Mouse (Mus musculus): ENCODE data around the gene Doc2a. TPM values are rescaled to one million over a fixed set of nuclear protein-coding genes. Genes with fewer than 3 reads are reported as not detected.

Gene Doc2a
- polyA plus RNA-seq (2015; fragmentation: Nextera tagmentation; extraction: Ambion mirVana): 0.57 and 0.82 TPM in 2 replicates

DNA sequence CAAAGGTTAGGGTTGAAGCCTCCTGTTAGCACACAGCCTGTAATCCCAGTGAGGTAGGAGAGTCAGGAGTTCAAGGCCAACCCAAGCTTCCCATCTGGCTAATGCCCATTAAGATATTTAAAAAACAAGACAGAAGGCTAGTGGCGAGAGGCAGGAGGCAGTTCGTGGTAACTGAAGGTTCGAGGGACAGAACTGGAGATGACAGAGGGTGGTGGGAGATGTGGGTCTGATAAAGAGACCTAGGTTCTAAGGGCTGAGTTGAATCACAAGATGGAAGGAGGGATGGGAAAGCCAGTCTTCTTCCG, at the start of gene Doc2a:
Gene Doc2a, plus strand, starts transcription at position 301 of the 305 bp plus-strand sequence.
- Histone ChIP-seq H3K27me3 (peaks cover 39% of the 10 kb centered on the region), H3K4me1 (peaks cover 19% of the 10 kb centered on the region), H3K4me3 (peak within 1 kb of the TSS; percentile 50), H3K9ac (peak within 1 kb of the TSS; percentile 36), H3K4me2 (peak within 1 kb of the TSS; percentile 98), H3K9me3 (no peaks in the 10 kb centered on the region), H3K36me3 (peaks cover 6% of the 10 kb centered on the region), H3K27ac (no peak within 1 kb of the TSS)
- whole genome bisulfite sequencing: 30% methylated on average over 4 of the region's 4 CpGs
- no peak for ATAC-seq (ENCODE audit: insufficient number of reproducible peaks, low FRiP score, low TSS enrichment, low read depth)

DNA sequence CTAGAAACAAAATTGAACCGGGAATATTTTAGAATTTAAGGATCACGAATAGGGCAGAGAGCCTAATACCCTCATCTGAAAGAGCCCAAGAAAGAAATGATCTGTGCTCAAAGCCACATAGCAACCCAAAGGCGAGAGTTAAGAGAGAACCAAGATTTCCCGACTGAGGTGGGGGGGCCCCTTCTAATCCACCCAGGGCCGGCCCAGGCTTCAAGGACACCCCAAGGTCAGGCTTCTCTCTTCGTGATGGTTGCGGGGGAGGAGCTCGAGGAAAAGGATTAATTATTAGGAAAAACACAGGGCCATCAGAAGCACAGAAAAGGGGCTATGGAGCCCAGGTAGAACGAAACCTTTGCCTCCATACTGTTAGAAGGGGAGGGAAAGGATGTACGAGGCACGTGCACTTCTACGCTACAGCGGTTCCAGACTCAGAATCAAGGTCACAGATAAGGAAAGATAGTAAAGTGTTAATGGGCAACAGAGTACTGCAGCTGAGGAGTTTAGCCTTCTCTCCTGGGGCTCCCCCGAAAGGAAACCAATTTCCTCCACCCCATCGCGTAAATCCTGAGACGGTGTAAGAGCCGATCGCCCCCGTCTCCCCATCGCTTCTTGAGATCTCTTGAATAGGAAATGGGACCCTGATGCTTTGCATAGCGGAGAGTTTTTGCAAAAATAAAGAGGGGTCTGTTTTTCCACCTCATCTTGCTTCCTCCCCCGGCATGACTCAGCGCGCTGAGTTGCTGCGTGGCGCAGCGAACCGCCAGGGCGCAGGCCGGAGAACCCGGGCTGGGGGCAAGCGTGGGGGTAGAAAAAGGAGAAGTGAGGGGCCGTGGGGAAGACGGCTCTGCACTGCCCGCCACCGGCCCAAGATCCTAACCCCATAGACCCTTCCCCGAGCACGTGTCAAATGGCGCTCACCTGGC, 48.8 kb upstream of the Doc2a start:
- ATAC-seq (ENCODE audit: insufficient number of reproducible peaks, low FRiP score, low TSS enrichment, low read depth): no peak

DNA sequence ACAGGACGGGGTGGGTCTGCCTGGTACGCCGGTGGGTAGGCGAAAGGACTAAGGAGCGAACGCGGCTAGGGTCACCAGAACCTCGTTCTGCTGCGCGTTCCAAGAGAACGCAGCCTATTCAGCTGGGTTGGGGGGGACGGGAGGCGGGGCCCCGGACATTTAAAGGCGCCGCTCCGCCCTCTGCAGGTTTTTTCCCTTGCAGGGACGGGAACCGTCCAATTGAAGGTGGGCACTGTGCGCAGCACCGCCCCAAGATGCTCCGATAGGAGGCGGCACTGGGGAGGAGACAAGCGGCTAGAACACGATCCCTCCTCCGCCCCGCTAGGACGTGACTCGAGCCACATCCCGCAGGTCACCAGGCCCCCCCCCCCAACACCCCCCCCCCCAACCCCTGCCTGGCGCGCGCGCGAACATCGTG, 48.2 kb upstream of the Doc2a start:
- Histone ChIP-seq H3K4me2 (peak overlapping the region; percentile 62), H3K4me3 (peak overlapping the region; percentile 83), H3K36me3 (peaks cover 47% of the 10 kb centered on the region), H3K27me3 (no peaks in the 10 kb centered on the region), H3K9me3 (no peaks in the 10 kb centered on the region), H3K4me1 (peaks cover 41% of the 10 kb centered on the region), H3K27ac (peak overlapping the region; percentile 99), H3K9ac (peak overlapping the region; percentile 87)
- WGBS: under 1% methylated on average over 26 of the region's 36 CpGs
- ATAC-seq (ENCODE audit: insufficient number of reproducible peaks, low FRiP score, low TSS enrichment, low read depth): peak; percentile 96

More for the DNA sequence above, 48.8 kb upstream of the Doc2a start:
- H3K27ac ChIP-seq: peak overlapping the region; percentile 95
- H3K27me3 ChIP-seq: no peaks in the 10 kb centered on the region
- peak overlapping the region; percentile 62 for H3K4me2 ChIP-seq
- no peaks in the 10 kb centered on the region for H3K9me3 ChIP-seq
- peaks cover 41% of the 10 kb centered on the region for H3K4me1 ChIP-seq
- H3K9ac ChIP-seq: peak overlapping the region; percentile 87
- under 1% methylated on average over 40 of the region's 40 CpGs for WGBS
- peaks cover 43% of the 10 kb centered on the region for H3K36me3 ChIP-seq
- peak overlapping the region; percentile 83 for H3K4me3 ChIP-seq

DNA sequence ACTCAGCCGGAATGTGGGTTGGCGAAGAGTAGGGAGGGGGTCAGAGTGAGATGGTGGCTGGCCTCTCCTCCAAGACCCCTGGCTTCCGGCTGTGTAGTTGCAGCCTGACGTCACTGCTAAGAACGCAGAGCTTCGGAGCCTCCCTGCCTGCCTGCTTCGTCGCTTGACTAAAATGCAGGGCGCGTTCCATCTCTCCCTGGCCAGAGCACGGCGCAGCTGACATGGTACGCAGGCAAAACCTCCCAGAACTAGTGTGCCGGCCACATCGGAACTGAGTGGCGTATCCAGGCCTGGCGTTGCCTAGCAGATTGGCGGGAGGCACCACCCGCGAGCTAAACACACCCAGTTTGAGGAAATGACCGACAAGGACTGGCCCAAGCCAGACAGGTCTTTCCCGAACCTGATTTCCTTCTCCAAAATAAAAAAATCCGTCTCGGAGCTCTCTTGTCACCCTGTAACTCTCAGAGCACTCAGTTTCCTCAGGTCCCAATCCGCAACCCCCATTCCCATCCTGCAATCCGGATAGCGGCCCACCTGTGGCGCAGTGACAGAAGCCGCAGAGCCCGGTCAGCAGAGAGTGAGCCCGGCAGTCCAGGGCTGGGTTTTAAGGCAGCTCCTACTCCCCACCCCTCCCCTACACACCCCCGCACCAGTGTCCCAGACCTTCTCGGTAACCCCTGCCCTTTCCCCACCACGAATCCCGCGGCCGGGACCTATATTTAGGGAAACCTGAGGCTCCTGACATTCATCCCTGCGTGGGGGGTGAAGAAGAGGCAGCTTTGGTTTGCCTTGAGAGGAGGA, 47.5 kb upstream of the Doc2a start:
- Histone ChIP-seq H3K4me3 (peak overlapping the region; percentile 83), H3K9ac (peak overlapping the region; percentile 72), H3K27me3 (no peaks in the 10 kb centered on the region), H3K9me3 (no peaks in the 10 kb centered on the region), H3K36me3 (peaks cover 47% of the 10 kb centered on the region), H3K4me1 (peaks cover 41% of the 10 kb centered on the region), H3K27ac (peak overlapping the region; percentile 99), H3K4me2 (peak overlapping the region; percentile 62)
- 2% methylated on average over 36 of the region's 38 CpGs for WGBS
- no peak for ATAC-seq (ENCODE audit: insufficient number of reproducible peaks, low FRiP score, low TSS enrichment, low read depth)

DNA sequence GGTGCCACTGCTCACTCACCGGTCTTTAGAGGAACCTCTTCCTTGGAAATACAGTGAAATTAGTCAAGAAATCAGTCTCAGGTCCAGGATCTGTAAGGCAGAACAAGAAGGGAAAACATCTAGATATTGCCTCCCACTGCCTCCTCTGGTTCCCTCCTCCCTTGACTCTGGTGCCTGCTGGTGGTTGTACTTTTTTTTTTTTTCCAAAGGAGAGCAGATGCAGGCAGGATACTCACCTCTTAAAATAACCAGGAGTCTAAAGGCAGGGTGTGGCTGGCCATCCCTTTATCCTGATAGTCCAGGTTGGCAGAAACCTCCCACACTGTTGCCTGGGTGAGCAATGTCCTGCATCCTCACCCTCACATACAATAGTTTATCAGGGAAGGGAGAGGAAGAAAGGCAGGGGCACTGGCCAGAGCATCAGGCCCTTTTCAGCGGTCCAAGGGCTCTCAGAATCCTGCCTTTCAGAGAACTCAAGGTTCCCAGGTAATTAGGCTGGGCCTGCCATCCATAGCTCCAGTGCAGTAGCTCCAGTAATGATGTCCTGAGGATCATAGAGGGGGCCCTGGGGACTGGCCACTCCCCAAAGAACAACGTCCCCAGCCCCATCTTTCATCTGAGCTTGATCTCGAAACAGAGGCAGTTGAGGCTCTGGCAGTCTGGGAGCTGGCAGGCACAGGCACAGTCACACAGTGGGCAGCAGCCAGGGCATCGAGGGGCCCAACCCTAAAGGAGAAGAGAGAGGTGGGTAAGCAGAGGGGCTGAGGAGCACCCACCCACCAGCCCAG, 46.8 kb upstream of the Doc2a start:
- H3K27me3 ChIP-seq: no peaks in the 10 kb centered on the region
- ATAC-seq (ENCODE audit: insufficient number of reproducible peaks, low FRiP score, low TSS enrichment, low read depth): no peak
- peaks cover 44% of the 10 kb centered on the region for H3K36me3 ChIP-seq
- peak overlapping the region; percentile 83 for H3K4me3 ChIP-seq
- H3K4me2 ChIP-seq: peak overlapping the region; percentile 62
- H3K9ac ChIP-seq: peak overlapping the region; percentile 72; the same call in 1 of the 2 replicates
- 54% methylated on average over 5 of the region's 5 CpGs for WGBS
- H3K4me1 ChIP-seq: peaks cover 41% of the 10 kb centered on the region
- H3K9me3 ChIP-seq: no peaks in the 10 kb centered on the region
- peak overlapping the region; percentile 99 for H3K27ac ChIP-seq

DNA sequence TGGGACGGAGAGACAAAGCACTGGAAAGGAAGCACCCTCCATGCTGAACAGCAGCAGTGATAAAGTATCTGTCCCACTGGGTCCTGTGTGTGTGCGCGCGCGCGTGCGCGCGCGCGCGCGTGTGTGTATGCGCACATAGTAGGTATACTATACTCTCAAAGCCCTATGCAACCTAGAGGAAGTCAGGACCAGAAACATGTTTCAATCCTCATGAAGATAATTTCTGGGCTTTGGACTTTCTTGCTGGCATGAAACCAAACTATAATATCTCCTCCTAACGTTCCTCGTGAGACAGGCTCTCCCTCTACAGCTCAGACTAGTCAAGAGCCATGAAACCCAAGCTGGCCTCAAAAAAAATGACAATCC, 46.2 kb upstream of the Doc2a start:
- peak overlapping the region; percentile 99; the same call in 1 of the 2 replicates for H3K27ac ChIP-seq
- H3K9ac ChIP-seq: no peak overlapping the region
- 90% methylated on average over 16 of the region's 16 CpGs for WGBS
- H3K36me3 ChIP-seq: peaks cover 40% of the 10 kb centered on the region
- H3K4me3 ChIP-seq: no peak overlapping the region
- no peak for ATAC-seq (ENCODE audit: insufficient number of reproducible peaks, low FRiP score, low TSS enrichment, low read depth)
- no peak overlapping the region for H3K4me2 ChIP-seq
- no peaks in the 10 kb centered on the region for H3K9me3 ChIP-seq
- peaks cover 36% of the 10 kb centered on the region for H3K4me1 ChIP-seq
- H3K27me3 ChIP-seq: no peaks in the 10 kb centered on the region

DNA sequence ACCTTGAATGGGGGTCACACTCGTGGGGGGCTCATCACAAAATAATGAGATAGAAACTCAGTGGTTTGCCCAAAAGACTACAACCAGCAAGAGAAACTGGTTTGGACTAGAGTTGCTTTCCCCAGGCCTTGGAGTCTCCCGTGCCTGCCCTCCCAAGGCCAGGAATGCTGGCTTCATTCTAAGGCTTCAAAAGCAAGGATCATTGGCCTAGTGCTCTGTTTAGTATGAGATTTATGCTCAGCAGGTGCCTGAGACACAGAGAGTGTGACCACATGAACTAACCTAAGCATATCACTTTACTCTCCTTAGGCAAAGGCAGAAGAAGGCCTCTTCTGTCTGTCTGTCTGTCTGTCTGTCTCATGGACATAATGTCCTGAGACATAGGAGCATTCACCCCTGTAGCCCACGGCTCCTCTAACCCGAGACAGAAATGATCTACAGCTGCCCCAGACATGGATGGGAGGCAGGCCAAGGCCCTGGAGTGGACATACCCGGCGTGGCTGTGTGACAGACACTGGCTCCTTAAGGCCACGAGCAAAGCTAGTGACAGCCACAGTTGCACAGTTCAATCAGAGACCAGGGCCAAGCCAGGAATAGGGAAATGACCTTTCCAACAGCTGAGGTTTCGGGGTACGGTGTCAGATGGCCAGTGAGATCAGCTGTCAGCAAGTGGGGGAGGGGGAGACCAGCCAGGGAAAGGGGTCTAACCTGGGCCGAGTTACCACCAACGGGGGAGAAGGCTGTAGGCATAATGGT, 44.9 kb upstream of the Doc2a start:
- WGBS: 83% methylated on average over 11 of the region's 11 CpGs
- no peak for ATAC-seq (ENCODE audit: insufficient number of reproducible peaks, low FRiP score, low TSS enrichment, low read depth)
- peaks cover 31% of the 10 kb centered on the region for H3K36me3 ChIP-seq
- H3K9me3 ChIP-seq: no peaks in the 10 kb centered on the region
- H3K4me3 ChIP-seq: no peak overlapping the region
- H3K27ac ChIP-seq: peak overlapping the region; percentile 18
- no peaks in the 10 kb centered on the region for H3K27me3 ChIP-seq
- no peak overlapping the region for H3K9ac ChIP-seq
- H3K4me2 ChIP-seq: no peak overlapping the region
- H3K4me1 ChIP-seq: peaks cover 29% of the 10 kb centered on the region

DNA sequence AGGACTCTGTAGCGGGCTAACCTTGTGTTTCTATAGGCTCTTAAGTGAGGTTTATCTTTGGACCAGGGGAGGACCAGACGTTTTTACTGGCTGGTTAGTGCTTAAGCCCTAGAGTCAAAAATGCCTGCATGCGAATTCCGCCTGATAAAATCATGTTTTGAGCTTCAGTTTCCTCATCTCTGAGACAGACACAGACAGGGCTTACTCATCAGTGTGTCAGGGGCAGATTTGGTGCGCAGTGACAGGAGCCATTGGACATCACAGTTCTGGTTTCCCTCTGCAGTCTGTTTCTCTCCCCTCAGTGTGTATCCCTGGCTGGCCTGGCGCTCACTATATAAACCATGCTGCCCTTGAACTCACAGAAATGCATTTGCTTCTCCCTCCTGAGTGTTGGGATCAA, 44.0 kb upstream of the Doc2a start:
- H3K9me3 ChIP-seq: no peaks in the 10 kb centered on the region
- no peak overlapping the region for H3K4me3 ChIP-seq
- H3K36me3 ChIP-seq: peaks cover 31% of the 10 kb centered on the region
- peaks cover 31% of the 10 kb centered on the region for H3K4me1 ChIP-seq
- WGBS: 84% methylated on average over 6 of the region's 6 CpGs
- no peak overlapping the region for H3K9ac ChIP-seq
- H3K27me3 ChIP-seq: no peaks in the 10 kb centered on the region
- no peak for ATAC-seq (ENCODE audit: insufficient number of reproducible peaks, low FRiP score, low TSS enrichment, low read depth)
- H3K4me2 ChIP-seq: no peak overlapping the region
- no peak overlapping the region; the same call in 1 of the 2 replicates for H3K27ac ChIP-seq

DNA sequence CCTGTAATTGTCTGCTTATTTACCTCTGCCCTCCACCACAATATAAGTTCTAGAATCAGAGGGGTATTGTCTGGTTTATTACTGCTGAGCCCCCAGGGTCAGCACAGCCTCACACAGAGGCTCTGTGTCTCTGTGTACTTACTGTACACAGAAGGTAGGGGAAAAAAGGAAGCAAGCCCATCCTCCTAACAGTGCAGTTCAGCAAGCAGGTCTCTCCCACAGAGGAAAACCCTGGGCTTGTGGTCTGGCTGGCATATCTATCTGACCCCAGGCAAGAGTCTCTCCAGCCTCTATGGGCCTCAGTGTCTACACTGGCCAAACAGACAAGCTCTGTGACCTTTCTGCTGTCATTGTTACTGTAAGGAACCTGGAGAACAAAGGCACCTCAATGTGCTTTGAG, 43.5 kb upstream of the Doc2a start:
- H3K4me2 ChIP-seq: no peak overlapping the region
- H3K27ac ChIP-seq: no peak overlapping the region
- no peak overlapping the region for H3K4me3 ChIP-seq
- no peak for ATAC-seq (ENCODE audit: insufficient number of reproducible peaks, low FRiP score, low TSS enrichment, low read depth)
- peaks cover 35% of the 10 kb centered on the region for H3K4me1 ChIP-seq
- no peak overlapping the region for H3K9ac ChIP-seq
- no peaks in the 10 kb centered on the region for H3K9me3 ChIP-seq
- peaks cover 31% of the 10 kb centered on the region for H3K36me3 ChIP-seq
- H3K27me3 ChIP-seq: no peaks in the 10 kb centered on the region

DNA sequence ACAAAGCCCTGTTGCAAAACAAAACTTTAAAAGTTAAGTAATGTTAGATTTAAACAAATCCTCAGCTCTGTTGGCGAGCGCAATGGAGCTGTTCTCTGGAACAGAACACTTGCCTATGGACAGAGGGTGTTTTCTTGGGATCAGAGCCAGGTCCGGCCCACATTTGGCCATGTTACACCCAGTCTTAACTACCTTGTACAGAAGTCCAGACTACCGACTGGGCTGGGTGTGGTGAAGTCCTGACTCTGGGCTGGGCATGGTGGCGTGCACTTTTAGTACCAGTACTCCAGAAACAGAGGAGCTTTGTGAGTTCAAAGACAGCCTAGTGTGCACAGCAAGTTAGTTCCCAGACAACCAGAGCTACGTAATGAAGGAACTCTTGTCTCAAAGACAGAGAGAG, 40.3 kb upstream of the Doc2a start:
- Histone ChIP-seq H3K4me1 (peaks cover 22% of the 10 kb centered on the region), H3K27me3 (no peaks in the 10 kb centered on the region), H3K9me3 (no peaks in the 10 kb centered on the region), H3K4me2 (no peak overlapping the region), H3K27ac (peak overlapping the region; percentile 38; the same call in 1 of the 2 replicates), H3K9ac (no peak overlapping the region), H3K36me3 (peaks cover 31% of the 10 kb centered on the region), H3K4me3 (no peak overlapping the region)
- no peak for ATAC-seq (ENCODE audit: insufficient number of reproducible peaks, low FRiP score, low TSS enrichment, low read depth)
- WGBS: 70% methylated on average over 6 of the region's 6 CpGs

DNA sequence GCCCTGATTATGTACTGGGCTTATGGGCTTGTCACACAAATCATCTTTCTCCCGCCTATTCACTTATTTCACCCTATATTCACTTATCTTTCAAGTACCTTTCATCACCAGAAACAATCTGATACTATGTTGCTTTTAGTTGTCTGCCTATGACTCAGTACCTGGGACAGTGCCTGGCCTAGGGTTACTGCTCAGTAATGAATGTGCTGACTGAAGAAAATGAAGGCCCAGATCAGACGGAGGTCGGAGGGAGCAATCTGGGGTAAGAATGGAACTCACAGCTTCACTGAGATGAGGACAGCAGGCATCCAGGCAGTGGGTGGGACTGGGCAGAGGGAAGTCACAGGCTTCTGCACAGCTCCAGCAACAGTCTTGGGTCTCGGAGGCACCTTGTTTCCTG, 39.8 kb upstream of the Doc2a start:
- WGBS: 68% methylated on average over 4 of the region's 4 CpGs
- Histone ChIP-seq H3K4me2 (peak overlapping the region; percentile 81; the same call in 1 of the 2 replicates), H3K9me3 (no peaks in the 10 kb centered on the region), H3K36me3 (peaks cover 29% of the 10 kb centered on the region), H3K4me3 (peak overlapping the region; percentile 72), H3K9ac (peak overlapping the region; percentile 66; the same call in 1 of the 2 replicates), H3K4me1 (peaks cover 22% of the 10 kb centered on the region), H3K27ac (peak overlapping the region; percentile 38; the same call in 1 of the 2 replicates), H3K27me3 (no peaks in the 10 kb centered on the region)
- no peak for ATAC-seq (ENCODE audit: insufficient number of reproducible peaks, low FRiP score, low TSS enrichment, low read depth)

Data from limb, embryonic 15.5 days (tissue).